Mouse (Mus musculus): ENCODE data around the gene Grip1. TPM values are rescaled to one million over a fixed set of nuclear protein-coding genes. Genes with fewer than 3 reads are reported as not detected.

Grip1 gene
- polyA plus RNA-seq, 1 experiment from 2014 or later, result 16.2 TPM

DNA sequence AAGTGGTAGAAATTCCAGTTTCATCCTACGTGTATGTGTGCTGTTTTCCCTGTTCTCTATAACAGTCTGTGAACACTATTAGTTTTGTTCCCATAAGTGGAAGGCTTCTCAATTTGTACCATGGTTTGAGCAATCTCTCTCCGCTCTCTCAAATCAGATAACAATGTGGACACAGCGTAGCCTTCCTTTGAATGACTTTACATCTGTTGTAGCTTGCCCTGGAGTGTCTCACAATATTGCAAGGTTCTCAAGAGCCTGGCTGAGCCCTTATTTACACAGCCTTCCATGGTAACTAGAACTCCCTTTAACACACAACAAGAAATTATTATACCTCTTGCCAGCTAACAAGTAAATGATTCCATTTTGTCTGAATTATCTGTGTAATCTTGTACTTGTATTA, 268.3 kb downstream of the Grip1 start:
- no peak overlapping the region for H3K27ac ChIP-seq (ENCODE audit: low read depth, low read length)
- H3K4me1 ChIP-seq (ENCODE audit: control insufficient read depth, insufficient read depth, low read length), result peaks cover 9% of the 10 kb centered on the region
- ATAC-seq (ENCODE audit: insufficient read depth, low FRiP score, low TSS enrichment), result no peak
- DNase-seq (ENCODE audit: low spot score), result no peak
- no peak overlapping the region for H3K4me2 ChIP-seq (ENCODE audit: low read depth)
- H3K9ac ChIP-seq (ENCODE audit: low read length), result no peak overlapping the region
- no peaks in the 10 kb centered on the region for H3K9me3 ChIP-seq (ENCODE audit: control insufficient read depth, low read length)
- no peaks in the 10 kb centered on the region for H3K27me3 ChIP-seq (ENCODE audit: control insufficient read depth, insufficient read depth, low read length)
- no peaks in the 10 kb centered on the region for H3K36me3 ChIP-seq (ENCODE audit: control insufficient read depth, insufficient read depth, low read length)
- H3K4me3 ChIP-seq (ENCODE audit: low read depth, low read length), result no peak overlapping the region
- 66% methylated on average over 3 of the region's 3 CpGs for WGBS

GRCm38 (mm10) chr10:119722471-119722870, 268.8 kb downstream of the Grip1 start:
- Histone ChIP-seq H3K27ac (ENCODE audit: low read depth, low read length) (no peak overlapping the region), H3K4me2 (ENCODE audit: low read depth) (no peak overlapping the region), H3K36me3 (ENCODE audit: control insufficient read depth, insufficient read depth, low read length) (no peaks in the 10 kb centered on the region), H3K9me3 (ENCODE audit: control insufficient read depth, low read length) (no peaks in the 10 kb centered on the region), H3K27me3 (ENCODE audit: control insufficient read depth, insufficient read depth, low read length) (no peaks in the 10 kb centered on the region), H3K9ac (ENCODE audit: low read length) (no peak overlapping the region), H3K4me3 (ENCODE audit: low read depth, low read length) (no peak overlapping the region), H3K4me1 (ENCODE audit: control insufficient read depth, insufficient read depth, low read length) (peaks cover 9% of the 10 kb centered on the region)
- 31% methylated on average over 2 of the region's 2 CpGs for WGBS
- DNase-seq (ENCODE audit: low spot score) (peak; percentile 10), ATAC-seq (ENCODE audit: insufficient read depth, low FRiP score, low TSS enrichment) (no peak)

GRCm38 (mm10) chr10:119723671-119724070, 270.0 kb downstream of the Grip1 start:
- 75% methylated on average over 9 of the region's 9 CpGs for WGBS
- Histone ChIP-seq H3K4me3 (ENCODE audit: low read depth, low read length) (no peak overlapping the region), H3K27me3 (ENCODE audit: control insufficient read depth, insufficient read depth, low read length) (no peaks in the 10 kb centered on the region), H3K9me3 (ENCODE audit: control insufficient read depth, low read length) (no peaks in the 10 kb centered on the region), H3K4me1 (ENCODE audit: control insufficient read depth, insufficient read depth, low read length) (peaks cover 9% of the 10 kb centered on the region), H3K4me2 (ENCODE audit: low read depth) (no peak overlapping the region), H3K36me3 (ENCODE audit: control insufficient read depth, insufficient read depth, low read length) (no peaks in the 10 kb centered on the region), H3K27ac (ENCODE audit: low read depth, low read length) (peak overlapping the region; percentile 23; the same call in 1 of the 2 replicates), H3K9ac (ENCODE audit: low read length) (no peak overlapping the region)
- DNase-seq (ENCODE audit: low spot score) (peak; percentile 12), ATAC-seq (ENCODE audit: insufficient read depth, low FRiP score, low TSS enrichment) (no peak)

- WGBS, result 66% methylated on average over 5 of the region's 5 CpGs
- no peak overlapping the region for H3K4me3 ChIP-seq (ENCODE audit: low read depth, low read length)
- no peak overlapping the region for H3K4me2 ChIP-seq (ENCODE audit: low read depth)
- no peak for DNase-seq (ENCODE audit: low spot score)
- ATAC-seq (ENCODE audit: insufficient read depth, low FRiP score, low TSS enrichment), result no peak
- H3K27ac ChIP-seq (ENCODE audit: low read depth, low read length), result no peak overlapping the region
- peaks cover 9% of the 10 kb centered on the region for H3K4me1 ChIP-seq (ENCODE audit: control insufficient read depth, insufficient read depth, low read length)
- H3K9ac ChIP-seq (ENCODE audit: low read length), result no peak overlapping the region
- no peaks in the 10 kb centered on the region for H3K36me3 ChIP-seq (ENCODE audit: control insufficient read depth, insufficient read depth, low read length)
- H3K27me3 ChIP-seq (ENCODE audit: control insufficient read depth, insufficient read depth, low read length), result no peaks in the 10 kb centered on the region
- no peaks in the 10 kb centered on the region for H3K9me3 ChIP-seq (ENCODE audit: control insufficient read depth, low read length)
These were observed 271.7 kb downstream of the Grip1 start for GRCm38 (mm10) chr10:119725363-119725762.

DNA sequence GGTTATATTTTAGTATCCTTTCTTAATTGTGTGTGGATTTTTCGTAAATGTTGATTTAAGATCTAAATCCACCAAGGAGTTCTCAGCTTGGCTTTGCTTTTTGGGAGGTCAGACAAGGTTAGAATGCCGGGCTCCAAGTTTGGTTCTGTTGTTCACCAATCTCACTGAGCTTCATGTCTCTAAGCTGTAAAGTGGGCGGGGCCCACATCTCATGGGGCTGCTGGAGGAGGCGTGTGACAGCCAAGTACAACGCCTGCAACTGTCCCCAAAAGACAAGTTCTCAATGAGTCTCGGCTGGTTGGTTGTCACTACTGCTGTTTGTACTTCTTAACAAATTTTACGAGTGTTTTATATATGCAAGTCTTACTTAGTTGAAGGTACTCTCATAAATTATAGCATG, 272.3 kb downstream of the Grip1 start:
- Histone ChIP-seq H3K4me1 (ENCODE audit: control insufficient read depth, insufficient read depth, low read length) (peaks cover 9% of the 10 kb centered on the region), H3K4me3 (ENCODE audit: low read depth, low read length) (no peak overlapping the region), H3K4me2 (ENCODE audit: low read depth) (no peak overlapping the region), H3K9ac (ENCODE audit: low read length) (no peak overlapping the region), H3K9me3 (ENCODE audit: control insufficient read depth, low read length) (no peaks in the 10 kb centered on the region), H3K27me3 (ENCODE audit: control insufficient read depth, insufficient read depth, low read length) (no peaks in the 10 kb centered on the region), H3K36me3 (ENCODE audit: control insufficient read depth, insufficient read depth, low read length) (no peaks in the 10 kb centered on the region), H3K27ac (ENCODE audit: low read depth, low read length) (no peak overlapping the region)
- no peak for ATAC-seq (ENCODE audit: insufficient read depth, low FRiP score, low TSS enrichment)
- no peak for DNase-seq (ENCODE audit: low spot score)
- WGBS, result 78% methylated on average over 7 of the region's 7 CpGs

DNA sequence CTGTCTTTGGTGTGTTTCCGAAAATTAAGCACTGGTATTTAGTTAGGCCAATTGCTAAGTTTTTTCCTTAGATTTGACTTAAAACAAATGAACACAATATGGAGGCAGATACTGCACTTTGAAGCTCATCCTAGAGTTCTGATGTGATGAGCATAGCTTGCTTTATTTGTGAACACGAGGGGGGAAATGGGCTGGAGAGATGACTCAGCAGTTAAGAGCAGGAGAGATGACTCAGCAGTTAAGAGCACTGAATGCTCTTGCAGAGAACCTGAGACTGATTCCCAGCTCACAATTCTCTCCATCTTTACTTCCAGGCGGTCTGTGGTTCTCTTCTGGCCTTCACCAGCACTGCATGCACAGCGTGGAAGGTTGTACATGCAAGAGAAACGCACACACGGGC, 273.3 kb downstream of the Grip1 start:
- no peak overlapping the region for H3K27ac ChIP-seq (ENCODE audit: low read depth, low read length)
- no peak overlapping the region for H3K4me2 ChIP-seq (ENCODE audit: low read depth)
- no peaks in the 10 kb centered on the region for H3K27me3 ChIP-seq (ENCODE audit: control insufficient read depth, insufficient read depth, low read length)
- no peaks in the 10 kb centered on the region for H3K9me3 ChIP-seq (ENCODE audit: control insufficient read depth, low read length)
- no peaks in the 10 kb centered on the region for H3K36me3 ChIP-seq (ENCODE audit: control insufficient read depth, insufficient read depth, low read length)
- no peak overlapping the region for H3K4me3 ChIP-seq (ENCODE audit: low read depth, low read length)
- ATAC-seq (ENCODE audit: insufficient read depth, low FRiP score, low TSS enrichment) (no peak), DNase-seq (ENCODE audit: low spot score) (no peak)
- 89% methylated on average over 6 of the region's 6 CpGs for WGBS
- H3K4me1 ChIP-seq (ENCODE audit: control insufficient read depth, insufficient read depth, low read length), result peaks cover 9% of the 10 kb centered on the region
- no peak overlapping the region for H3K9ac ChIP-seq (ENCODE audit: low read length)

GRCm38 (mm10) chr10:119730206-119730605, 276.6 kb downstream of the Grip1 start:
- H3K36me3 ChIP-seq (ENCODE audit: control insufficient read depth, insufficient read depth, low read length), result no peaks in the 10 kb centered on the region
- no peak overlapping the region for H3K4me3 ChIP-seq (ENCODE audit: low read depth, low read length)
- DNase-seq (ENCODE audit: low spot score) (no peak), ATAC-seq (ENCODE audit: insufficient read depth, low FRiP score, low TSS enrichment) (no peak)
- H3K9ac ChIP-seq (ENCODE audit: low read length), result no peak overlapping the region
- no peaks in the 10 kb centered on the region for H3K27me3 ChIP-seq (ENCODE audit: control insufficient read depth, insufficient read depth, low read length)
- H3K4me1 ChIP-seq (ENCODE audit: control insufficient read depth, insufficient read depth, low read length), result no peaks in the 10 kb centered on the region
- no peak overlapping the region for H3K27ac ChIP-seq (ENCODE audit: low read depth, low read length)
- 70% methylated on average over 5 of the region's 5 CpGs for WGBS
- H3K9me3 ChIP-seq (ENCODE audit: control insufficient read depth, low read length), result no peaks in the 10 kb centered on the region
- H3K4me2 ChIP-seq (ENCODE audit: low read depth), result no peak overlapping the region

- peaks cover 5% of the 10 kb centered on the region for H3K4me1 ChIP-seq (ENCODE audit: control insufficient read depth, insufficient read depth, low read length)
- no peak for DNase-seq (ENCODE audit: low spot score)
These were observed 281.7 kb downstream of the Grip1 start for GRCm38 (mm10) chr10:119735011-119735992.

GRCm38 (mm10) chr10:119739466-119739865, 285.8 kb downstream of the Grip1 start:
- WGBS, result 82% methylated on average over 7 of the region's 7 CpGs
- Histone ChIP-seq H3K4me3 (ENCODE audit: low read depth, low read length) (no peak overlapping the region), H3K27me3 (ENCODE audit: control insufficient read depth, insufficient read depth, low read length) (no peaks in the 10 kb centered on the region), H3K27ac (ENCODE audit: low read depth, low read length) (no peak overlapping the region), H3K9ac (ENCODE audit: low read length) (no peak overlapping the region), H3K9me3 (ENCODE audit: control insufficient read depth, low read length) (no peaks in the 10 kb centered on the region), H3K4me1 (ENCODE audit: control insufficient read depth, insufficient read depth, low read length) (peaks cover 5% of the 10 kb centered on the region), H3K36me3 (ENCODE audit: control insufficient read depth, insufficient read depth, low read length) (no peaks in the 10 kb centered on the region), H3K4me2 (ENCODE audit: low read depth) (no peak overlapping the region)
- ATAC-seq (ENCODE audit: insufficient read depth, low FRiP score, low TSS enrichment), result no peak
- no peak for DNase-seq (ENCODE audit: low spot score)

More at GRCm38 (mm10) chr10:119735011-119735992, 281.7 kb downstream of the Grip1 start:
- no peaks in the 10 kb centered on the region for H3K36me3 ChIP-seq (ENCODE audit: control insufficient read depth, insufficient read depth, low read length)
- H3K9me3 ChIP-seq (ENCODE audit: control insufficient read depth, low read length), result no peaks in the 10 kb centered on the region
- H3K4me3 ChIP-seq (ENCODE audit: low read depth, low read length), result no peak overlapping the region
- H3K27ac ChIP-seq (ENCODE audit: low read depth, low read length), result no peak overlapping the region
- no peaks in the 10 kb centered on the region for H3K27me3 ChIP-seq (ENCODE audit: control insufficient read depth, insufficient read depth, low read length)
- ATAC-seq (ENCODE audit: insufficient read depth, low FRiP score, low TSS enrichment), result no peak
- no peak overlapping the region for H3K4me2 ChIP-seq (ENCODE audit: low read depth)
- WGBS, result 88% methylated on average over 19 of the region's 19 CpGs
- no peak overlapping the region for H3K9ac ChIP-seq (ENCODE audit: low read length)

Measured in neural tube, embryonic 11.5 days (tissue).